Mouse (Mus musculus): ENCODE measurements around the gene Lrig3.

Lrig3 gene

GRCm38 (mm10) chr10:125965968-125966480 is at the start of gene Lrig3:
TSS of gene Lrig3 (plus strand) at chr10:125966168.
- no peak for DNase-seq (ENCODE audit: low read depth)

GRCm38 (mm10) chr10:125916781-125917180 is 49.2 kb upstream of the Lrig3 start:
- DNase-seq (ENCODE audit: low read depth): no peak

- DNase-seq (ENCODE audit: low read depth): no peak
These were observed 48.5 kb upstream of the Lrig3 start for GRCm38 (mm10) chr10:125917436-125917871.

GRCm38 (mm10) chr10:125918994-125919393 is 47.0 kb upstream of the Lrig3 start:
- no peak for DNase-seq (ENCODE audit: low read depth)

GRCm38 (mm10) chr10:125921654-125922446 is 44.1 kb upstream of the Lrig3 start:
- no peak for DNase-seq (ENCODE audit: low read depth)

- DNase-seq (ENCODE audit: low read depth): no peak
These were observed 36.0 kb upstream of the Lrig3 start for GRCm38 (mm10) chr10:125929961-125930360.

GRCm38 (mm10) chr10:125933388-125933787 is 32.6 kb upstream of the Lrig3 start:
- no peak for DNase-seq (ENCODE audit: low read depth)

GRCm38 (mm10) chr10:125934095-125934494 is 31.9 kb upstream of the Lrig3 start:
- DNase-seq (ENCODE audit: low read depth): no peak

- DNase-seq (ENCODE audit: low read depth): no peak
These were observed 28.2 kb upstream of the Lrig3 start for GRCm38 (mm10) chr10:125937517-125938497.

- no peak for DNase-seq (ENCODE audit: low read depth)
These were observed 27.2 kb upstream of the Lrig3 start for GRCm38 (mm10) chr10:125938528-125939402.

- DNase-seq (ENCODE audit: low read depth): no peak
These were observed 25.5 kb upstream of the Lrig3 start for GRCm38 (mm10) chr10:125940316-125941059.

- no peak for DNase-seq (ENCODE audit: low read depth)
These were observed 22.9 kb upstream of the Lrig3 start for GRCm38 (mm10) chr10:125943098-125943497.

- no peak for DNase-seq (ENCODE audit: low read depth)
These were observed 21.0 kb upstream of the Lrig3 start for GRCm38 (mm10) chr10:125944762-125945504.

GRCm38 (mm10) chr10:125948842-125949474 is 17.0 kb upstream of the Lrig3 start:
- no peak for DNase-seq (ENCODE audit: low read depth)

- no peak for DNase-seq (ENCODE audit: low read depth)
These were observed 14.3 kb upstream of the Lrig3 start for GRCm38 (mm10) chr10:125951633-125952032.

- DNase-seq (ENCODE audit: low read depth): no peak
These were observed 11.6 kb upstream of the Lrig3 start for GRCm38 (mm10) chr10:125954343-125954742.

- no peak for DNase-seq (ENCODE audit: low read depth)
These were observed 11.0 kb upstream of the Lrig3 start for GRCm38 (mm10) chr10:125954747-125955530.

- DNase-seq (ENCODE audit: low read depth): no peak
These were observed 4.4 kb upstream of the Lrig3 start for GRCm38 (mm10) chr10:125961411-125962107.
